Mouse (Mus musculus) CD4-positive, CD25-positive, alpha-beta regulatory T cell, adult 2 months (primary cell): ENCODE results near the gene Mapre3.

Experiments used
- DNase-seq: peaks from one replicate; pipeline ENCODE4 v3.0.0-alpha.2; 2012; ENCODE audit warnings: low read depth, low spot score

Mapre3 gene

DNA sequence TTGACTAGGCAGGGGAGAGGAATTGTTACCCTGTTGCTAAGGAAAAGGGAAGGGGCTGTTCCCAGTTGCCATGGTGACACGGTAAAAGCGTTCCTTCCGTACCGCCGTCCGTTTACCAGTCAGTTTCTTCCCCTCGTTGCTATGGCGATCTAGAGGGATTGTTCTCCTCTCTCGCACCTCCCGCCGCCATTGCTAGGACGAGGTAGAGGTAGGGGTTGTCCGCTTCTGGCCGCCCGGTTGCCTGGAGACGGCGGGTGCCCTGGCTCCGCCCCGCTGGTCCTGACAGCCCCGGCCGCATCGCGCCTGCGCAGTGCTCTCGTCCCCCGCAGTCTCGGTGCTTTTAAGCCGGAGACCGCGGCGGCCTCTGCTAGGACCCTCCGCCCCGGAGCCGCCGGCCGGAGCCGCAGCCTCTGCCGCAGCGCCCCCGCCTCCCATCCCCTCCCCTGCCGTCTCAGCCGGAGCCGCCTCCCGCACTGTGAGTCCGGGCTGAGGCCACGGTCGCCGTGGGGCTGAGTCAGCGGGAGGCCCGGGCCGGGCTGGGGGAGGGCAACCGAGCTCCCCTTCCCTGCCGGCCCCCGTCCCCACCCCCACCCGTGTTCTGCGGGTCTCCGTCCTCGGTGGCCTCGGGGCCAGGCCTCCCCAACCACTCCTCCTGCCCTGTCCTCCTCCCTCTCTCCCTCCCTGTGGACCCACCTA lies at the start of gene Mapre3:
TSS of gene Mapre3 (plus strand) at position 218 of the 696 bp plus-strand sequence.
- DNase-seq: peak; percentile 92

DNA sequence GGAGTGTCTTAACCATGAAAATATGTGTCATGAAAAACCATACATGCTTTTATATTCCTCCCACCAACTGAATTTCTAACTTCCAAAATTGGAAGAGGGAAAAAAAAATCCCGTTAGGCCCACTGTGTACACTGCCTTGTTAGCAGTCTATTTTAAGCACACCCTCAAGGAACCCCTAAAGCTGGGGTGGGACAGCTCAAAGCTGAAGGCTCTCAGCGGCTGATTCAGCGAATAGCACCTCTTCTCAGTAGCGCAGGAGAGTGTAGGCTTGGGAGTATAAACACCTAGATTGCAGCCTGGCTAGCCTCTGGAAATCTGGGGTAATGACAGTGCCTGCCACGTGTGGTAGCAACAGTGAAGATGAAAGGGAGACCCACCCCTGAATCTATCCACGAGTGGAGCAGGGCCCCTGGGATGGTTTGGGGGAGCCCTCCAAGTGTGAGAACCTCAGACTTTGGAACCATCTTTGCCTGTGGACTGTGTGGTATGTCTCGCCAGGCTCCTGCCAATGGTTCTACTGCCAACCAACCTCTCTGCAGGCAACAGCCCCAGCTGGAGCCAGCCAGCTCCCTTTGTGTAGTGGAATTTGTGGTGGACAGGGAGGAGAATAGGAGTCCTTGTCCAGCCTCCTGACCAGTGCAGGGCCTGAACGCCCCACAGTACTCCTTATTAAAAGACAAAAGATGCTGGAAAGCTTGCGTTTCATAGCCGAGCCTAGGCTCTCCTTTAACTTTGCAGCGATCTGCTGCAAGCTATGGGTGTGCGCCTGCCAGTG lies 48.7 kb upstream of the Mapre3 start:
- no peak for DNase-seq

DNA sequence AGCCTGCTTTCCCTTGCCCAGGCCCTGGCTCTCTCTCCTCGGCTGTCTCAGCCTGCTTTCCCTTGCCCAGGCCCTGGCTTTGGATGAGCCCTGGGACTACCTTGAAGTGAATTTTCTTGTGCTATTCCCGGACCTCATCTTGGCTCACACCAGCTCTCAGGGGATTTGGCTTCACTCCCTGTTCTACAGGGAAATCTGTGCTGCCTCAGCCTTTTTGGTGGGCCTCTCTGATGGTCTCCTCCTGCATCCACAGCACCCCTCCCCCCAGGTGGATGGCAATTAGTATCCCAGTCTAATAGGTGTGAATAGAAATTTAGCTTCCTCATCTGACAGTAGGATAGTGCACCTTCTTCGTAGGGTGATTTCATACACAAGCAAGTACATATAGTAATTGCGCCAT lies 46.4 kb upstream of the Mapre3 start:
- DNase-seq: no peak

DNA sequence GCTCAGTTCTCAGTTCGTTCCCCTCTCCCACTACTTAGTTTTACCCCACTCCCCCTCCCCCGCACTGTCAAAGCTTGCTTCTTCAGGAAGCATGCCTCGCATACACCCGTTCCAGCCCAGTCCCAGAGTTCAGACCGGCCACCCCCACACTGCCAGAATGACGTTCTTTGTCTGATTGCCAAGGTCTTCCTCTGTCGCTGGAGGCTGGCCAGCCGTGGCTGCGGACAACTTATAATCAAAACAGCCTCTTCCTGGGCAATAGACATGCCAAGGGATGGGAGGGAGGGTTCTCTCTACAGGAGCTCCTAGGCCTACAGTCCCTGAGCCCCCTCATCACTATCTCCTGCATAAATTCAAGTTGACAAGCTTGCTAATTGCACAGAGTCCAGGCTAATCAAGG lies 45.8 kb upstream of the Mapre3 start:
- DNase-seq: no peak

DNA sequence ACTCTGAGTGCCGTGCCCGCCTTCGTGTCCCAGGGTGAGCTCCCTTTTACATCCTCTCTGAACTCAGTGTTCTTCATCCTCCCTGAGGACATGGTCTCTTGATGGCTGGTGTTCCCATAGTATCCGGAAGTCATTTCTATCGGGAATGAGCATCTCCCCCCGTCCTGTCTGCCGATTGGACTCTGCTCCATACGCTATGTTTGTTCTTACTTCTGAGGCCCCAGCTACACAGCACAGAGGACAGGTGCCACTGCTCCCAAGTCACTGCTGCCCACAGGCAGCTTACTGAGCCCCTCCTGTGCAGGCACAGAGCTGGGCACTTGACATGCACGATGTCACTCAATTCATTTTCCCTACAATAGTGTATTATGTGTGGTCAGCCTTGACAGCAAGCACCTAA lies 45.4 kb upstream of the Mapre3 start:
- DNase-seq: no peak

DNA sequence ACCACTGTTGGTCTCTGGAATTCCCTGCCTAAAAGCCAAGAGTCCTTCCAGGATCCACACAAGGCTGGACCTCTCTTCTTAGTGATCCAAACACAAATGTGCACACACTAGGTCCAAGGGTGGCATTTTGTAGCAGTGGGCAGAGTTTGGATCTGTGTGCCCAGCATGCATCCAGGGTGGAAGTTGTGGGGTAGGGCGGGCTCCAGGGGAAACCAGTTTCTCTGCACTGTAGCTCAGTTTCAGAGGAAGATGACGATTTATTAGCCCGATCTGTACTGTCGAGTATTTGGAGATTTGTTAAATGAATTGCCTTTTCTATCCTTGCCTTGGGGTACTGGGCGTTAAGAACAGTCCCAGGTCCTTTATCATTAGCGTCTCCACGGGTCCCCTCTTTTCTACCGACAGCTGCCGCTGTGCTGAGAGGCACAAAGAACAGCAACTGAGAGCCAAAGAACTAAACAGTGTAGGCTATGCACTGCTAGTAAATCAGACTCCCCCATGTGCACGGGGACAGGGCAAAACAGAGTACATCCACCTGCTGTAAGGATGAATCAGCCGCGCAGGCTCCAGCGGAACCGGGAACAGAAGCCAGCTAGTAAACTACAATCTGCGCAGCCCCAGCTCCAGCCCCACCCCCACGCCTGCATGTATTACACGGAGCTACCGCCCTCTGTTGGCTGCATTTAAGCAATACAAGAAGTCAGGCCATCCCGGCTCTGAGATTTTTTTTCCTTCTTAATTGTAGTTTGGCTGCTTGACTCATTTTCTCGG lies 39.7 kb upstream of the Mapre3 start:
- peak; percentile 76 for DNase-seq

DNA sequence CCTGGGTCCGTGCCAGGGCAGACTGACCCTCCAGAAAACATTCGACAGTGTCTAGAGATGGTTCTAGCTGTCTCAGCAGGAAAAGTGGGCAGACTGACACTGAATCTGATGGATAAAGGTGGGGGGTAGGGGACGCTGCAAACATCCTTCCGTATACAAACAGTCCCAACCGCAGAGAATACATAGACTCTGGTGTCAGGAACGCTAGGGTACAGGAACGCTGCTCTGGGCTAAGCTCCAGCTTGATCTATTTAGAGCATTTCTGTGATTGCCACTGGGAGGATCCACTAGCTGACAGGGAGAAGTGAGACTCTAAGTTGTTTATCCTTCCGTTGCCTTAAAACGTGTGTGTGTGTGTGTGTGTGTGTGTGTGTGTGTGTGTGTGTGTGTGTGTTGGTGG lies 33.7 kb upstream of the Mapre3 start:
- no peak for DNase-seq

DNA sequence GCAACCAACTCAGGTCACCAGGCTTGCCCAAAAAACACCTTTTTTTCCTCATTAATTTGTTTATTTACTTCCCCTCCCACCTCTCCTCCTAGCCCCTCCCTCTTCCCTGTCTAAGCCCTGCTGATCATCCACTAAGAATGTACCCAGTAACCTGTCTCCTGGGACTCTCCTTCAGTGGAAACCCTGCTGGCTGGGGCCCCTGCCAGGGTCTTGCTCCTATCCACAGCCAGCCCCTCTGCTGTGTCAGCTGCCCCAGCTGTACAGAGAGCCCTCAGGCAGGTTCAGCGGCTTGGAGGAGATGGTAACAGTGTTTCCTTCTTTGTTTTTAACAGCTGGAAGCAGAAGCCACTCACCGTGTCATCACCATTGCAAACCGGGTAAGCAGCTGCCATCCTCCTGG lies 33.3 kb upstream of the Mapre3 start:
- DNase-seq: no peak

DNA sequence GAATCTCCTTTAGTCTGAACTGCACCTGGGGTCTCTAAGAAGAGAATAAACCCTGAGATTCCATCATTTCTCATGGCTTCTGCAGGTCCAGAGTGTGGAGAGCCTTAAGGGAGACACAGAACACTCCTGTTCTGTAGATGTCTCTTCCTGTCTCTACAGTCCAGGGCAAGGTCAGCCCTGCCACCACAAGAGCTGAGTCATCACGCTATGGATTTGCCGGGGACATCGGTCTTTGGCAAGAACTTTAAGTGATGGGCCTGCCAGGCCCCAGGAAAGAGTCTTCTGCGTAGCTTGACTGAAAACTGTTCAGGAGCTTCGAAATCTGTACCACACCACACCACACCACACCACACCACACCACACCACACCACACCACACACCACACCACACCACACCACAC lies 27.1 kb upstream of the Mapre3 start:
- DNase-seq: no peak

DNA sequence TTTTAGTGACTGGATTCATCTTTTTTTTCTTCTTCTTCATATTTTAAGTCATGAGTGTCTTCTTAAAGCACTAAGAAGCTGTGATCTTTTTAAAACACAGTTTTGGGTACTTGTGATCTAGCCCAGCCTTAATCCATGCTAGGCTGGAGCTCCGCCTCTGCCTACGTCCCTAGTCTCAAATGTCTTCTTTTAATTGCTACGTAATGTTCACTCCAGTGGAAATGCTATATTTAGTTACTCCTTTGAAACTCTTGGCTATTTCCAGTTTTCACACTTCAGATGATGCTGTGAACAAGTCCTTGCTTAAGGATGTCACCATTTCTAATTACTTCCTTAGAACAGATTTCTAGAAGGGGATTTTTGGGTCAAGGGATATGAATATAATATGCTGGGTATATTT lies 24.4 kb upstream of the Mapre3 start:
- DNase-seq: no peak

DNA sequence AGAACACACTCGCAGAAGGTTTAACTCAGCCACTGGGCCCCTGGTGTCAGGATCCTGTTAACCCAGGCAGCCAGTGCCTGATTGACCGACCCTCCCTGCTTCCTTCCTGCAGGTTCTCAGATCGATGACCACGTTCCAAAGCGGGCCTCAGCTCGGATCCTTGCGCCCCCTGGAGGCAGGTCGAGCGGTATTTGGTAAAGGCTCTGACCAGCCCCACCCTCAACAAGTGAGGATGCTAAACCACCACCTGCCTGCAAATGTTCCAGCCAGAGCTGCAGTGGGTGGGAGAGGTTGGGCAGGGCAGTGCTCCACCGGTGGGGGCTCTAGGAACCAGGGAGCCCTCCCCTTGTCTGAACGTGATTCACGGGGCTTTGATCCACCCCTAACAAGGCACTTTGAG lies 18.3 kb upstream of the Mapre3 start:
- DNase-seq: peak; percentile 78

DNA sequence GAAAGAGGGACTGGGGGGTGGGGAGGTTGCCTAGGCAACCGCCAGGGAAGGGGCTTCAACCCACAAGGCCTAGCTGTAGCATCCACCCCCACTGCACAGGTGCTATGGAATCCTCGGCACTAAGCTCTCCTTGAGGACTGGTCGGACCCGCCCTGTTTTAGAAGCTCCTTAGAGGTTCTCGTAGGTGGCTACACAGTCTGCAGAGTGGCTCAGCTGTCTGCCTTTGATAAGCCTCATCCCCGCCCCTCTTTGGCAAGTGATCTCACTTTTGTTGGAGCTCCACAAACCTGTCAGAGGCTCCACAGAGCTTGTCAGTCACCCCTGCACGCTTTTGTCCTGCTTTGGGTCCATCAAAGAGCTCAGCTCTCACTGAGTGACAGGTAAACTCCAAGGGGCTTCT lies 17.0 kb upstream of the Mapre3 start:
- DNase-seq: no peak

DNA sequence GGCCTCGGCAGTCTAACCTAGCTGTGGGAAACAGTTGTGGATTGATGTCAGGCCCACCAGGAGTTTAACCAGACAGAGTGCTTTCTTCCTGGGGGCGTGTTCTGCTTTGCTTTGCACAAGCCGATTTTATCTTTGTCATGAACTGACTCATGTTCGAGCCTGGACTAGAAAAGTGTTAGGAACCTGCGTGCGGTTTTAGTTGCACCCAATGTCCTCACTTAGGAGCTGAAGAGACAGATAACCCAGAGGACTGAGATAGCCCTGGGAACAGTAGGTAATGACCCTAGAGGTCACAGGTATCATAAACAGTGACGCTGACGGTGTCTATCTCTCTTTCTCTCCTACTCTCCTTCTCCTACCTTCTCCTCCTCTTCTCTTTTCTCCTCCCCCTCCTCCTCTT lies 16.5 kb upstream of the Mapre3 start:
- no peak for DNase-seq

DNA sequence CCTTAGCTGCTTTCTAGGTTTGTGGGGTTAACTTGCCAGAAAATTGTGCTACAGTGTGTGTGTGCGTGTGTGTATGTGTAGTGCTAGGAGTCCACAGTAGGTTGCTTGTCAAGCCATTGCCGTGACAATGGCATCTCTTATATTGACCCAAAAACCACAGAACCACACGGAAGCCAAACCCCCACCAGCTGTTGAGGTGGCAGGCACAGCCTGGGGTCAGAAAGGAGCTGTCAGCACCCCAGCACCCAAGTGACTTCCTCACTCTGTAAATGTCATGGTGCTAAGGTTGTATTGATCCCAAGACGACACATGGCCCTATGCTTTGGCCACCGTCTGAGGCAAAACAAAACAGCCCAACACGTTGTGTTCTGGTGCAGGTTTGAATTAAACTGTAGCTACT lies 15.5 kb upstream of the Mapre3 start:
- no peak for DNase-seq

DNA sequence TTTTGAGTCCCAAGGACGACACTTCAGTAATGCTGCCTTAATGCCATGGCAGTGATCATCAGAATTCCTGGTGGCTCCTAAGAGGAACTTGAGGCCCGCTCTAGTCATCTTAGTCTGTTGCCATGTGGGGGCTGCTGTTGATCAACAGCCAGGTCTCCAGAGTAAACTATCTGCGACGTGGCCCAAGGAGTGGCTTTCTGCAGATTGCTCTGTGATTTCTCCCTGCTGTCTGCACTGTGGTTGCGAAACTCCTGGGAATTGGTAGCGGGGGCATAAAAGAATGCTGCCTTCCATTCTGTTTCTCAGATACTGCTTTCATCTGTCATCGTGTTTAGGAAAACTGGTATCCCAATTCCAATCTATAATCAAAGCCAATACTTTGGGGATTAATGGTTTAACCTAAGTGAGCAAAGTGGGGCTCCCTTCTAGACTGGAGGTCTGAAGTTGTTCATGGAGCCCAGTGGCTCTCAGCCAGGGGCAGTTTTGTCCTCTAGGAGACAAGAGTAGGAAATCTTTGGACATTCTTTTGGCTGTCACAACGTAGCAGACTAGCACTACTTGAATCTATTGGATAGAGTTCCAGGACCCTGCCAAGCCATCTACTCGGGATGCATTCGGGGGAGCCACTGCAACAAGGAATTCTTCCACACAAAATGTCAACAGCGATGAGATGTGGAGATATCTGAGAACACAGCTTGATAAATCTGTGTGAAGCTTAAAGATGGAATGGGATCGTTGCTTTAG lies 11.5 kb upstream of the Mapre3 start:
- DNase-seq: no peak

DNA sequence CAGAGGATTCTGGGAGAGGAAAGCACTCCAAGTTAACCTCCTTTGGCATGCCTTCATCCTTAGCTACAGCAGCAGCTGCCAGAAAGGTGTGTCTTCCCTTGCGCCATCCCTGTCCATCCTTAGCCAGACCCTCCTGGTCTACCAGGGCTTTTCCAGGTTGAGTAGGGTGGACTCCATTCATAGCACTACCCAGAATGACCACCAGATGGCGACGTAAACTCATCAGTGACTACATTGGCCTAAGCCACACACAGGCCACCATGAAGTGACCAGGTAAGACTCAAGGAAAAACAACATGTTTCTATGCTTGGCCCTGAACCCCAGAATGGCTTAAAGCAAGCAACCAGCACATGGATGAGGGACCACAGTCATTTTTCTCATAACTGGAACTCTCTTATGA lies 8.3 kb upstream of the Mapre3 start:
- DNase-seq: peak; percentile 87

DNA sequence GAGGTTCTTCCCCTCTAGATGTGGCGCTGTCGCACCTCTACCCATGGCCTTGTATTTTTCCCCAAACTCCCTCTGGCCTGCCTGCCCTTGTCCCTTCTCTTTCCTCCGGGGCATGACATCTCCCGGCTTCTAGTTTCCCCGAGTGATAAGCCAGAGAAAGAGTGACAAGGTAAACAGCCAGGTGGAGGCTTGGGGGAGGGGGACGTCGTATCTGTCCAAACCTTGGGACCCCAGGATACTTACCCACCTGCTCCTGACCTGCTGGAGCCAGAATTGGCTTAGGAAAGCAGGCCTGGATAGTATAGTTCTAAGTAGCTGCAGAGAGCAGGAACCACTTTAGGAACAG lies 652 bp downstream of the Mapre3 start:
- no peak for DNase-seq

DNA sequence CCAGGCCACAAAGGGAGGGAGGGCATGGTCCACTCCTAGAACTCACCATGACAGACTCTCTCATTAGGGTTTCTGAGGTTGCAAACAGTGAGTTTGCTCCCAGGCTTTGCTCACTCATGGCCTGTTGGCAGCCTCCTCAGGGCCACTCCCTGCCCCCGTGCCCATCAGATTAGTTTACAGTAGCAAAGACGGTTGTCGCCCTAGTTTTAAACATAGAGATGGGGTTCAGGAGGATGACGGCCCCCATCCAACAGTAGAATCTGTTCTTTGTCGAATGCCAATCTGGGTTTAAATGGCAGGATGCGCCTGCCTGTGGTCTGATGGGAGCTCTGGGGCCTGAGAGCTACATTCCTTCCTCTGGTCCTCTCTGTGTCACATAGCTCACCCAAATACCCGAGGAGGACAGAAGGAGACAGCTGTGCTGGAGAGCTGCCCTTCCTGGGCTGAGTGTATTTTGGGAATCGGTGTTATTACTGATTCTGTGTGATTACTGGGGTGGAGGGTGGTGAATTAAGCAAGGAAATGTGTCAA lies 1.9 kb downstream of the Mapre3 start:
- no peak for DNase-seq

DNA sequence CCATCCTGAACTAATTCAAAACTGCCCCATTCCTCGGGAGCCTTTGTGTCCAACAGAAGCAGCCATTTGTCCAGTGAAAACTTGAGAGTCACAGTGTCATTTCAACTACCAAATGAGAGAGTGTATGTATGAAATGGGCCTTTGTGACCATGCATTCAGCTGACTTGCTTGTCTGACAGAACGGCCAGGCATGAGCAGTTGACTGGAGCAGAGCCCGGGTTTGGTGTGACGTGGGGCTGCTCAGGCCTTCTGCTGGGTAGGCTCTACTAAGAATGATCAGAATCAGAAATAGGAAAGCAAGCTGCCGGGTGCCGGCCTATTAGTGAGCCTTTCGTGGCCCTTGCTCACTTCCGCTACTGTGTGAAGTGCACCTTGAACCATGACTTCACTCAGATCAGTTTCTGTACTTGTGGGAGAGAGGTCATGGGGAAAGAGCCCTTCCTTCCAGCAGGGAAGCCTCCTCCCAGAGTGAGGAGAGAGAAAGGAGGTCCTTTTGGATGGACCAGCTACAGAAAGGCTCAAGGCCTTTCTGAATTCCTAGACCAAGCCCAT lies 4.4 kb downstream of the Mapre3 start:
- no peak for DNase-seq

DNA sequence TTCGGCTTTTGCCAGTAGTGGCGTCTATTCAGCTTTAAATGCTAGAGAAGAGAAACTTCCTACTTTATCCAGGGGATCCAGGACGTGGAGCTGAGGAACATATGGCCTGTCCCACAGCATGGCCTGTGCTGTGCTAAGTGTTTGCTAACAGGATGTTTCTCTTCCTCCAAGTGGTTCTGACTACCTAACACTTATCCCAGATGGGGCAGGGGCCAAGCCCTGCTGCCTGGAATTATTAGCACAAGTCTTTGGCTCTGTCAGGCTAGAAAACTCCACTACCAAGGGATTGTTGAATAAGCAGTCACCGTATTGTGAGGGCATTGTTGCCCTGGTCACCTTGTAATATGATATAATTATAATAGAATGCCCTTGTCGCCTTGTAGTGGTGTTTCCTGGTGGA lies 8.2 kb downstream of the Mapre3 start:
- DNase-seq: no peak

DNA sequence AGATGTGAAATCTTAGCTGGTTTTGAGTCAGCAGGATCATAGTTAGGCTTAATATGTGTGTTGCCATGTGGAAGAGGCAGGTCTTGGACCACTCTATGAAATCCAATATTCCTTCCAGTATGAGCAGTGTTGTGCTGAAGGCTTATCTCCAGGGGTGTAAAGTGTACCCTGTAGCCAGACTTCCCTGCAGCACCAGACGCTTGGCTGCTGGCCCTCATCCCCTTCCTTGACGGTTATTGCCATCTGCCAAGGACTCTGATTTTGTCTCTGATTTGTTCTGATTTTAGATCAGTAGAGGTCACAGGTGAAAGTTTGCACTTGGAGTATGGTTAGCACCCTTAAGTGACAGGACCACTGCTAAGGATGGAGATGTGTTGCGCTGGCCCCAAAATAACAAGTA lies 8.7 kb downstream of the Mapre3 start:
- no peak for DNase-seq
